Mouse (Mus musculus): Measurements from ENCODE around the gene Nckap5.

The Nckap5 gene

DNA sequence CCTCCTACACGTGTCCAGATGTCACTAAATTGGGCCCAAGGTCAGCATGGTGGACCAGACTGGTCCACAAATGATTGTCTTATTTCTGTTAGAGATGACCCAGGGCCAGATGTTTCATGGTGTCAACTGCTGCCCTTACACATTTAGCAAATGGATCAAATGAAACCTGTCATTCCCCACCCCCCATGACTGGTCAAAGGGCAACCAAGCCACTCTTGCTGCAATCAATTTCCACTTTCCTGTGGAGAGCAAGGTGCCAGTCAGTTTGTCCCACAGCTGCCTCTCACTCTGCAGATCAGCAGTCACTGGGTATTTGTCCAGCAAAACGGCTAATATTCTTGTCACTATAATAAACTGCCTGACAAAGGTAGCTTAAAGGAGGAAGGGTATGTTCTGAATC lies 463.9 kb downstream of the Nckap5 start:
- no peak for DNase-seq (ENCODE audit: low read depth, low spot score)

GRCm38 (mm10) chr1:126364556-126364955 lies 466.0 kb downstream of the Nckap5 start:
- DNase-seq (ENCODE audit: low read depth, low spot score): no peak

- DNase-seq (ENCODE audit: low read depth, low spot score): no peak
Measured at GRCm38 (mm10) chr1:126360531-126361220, 469.9 kb downstream of the Nckap5 start.

GRCm38 (mm10) chr1:126360111-126360510 lies 470.5 kb downstream of the Nckap5 start:
- no peak for DNase-seq (ENCODE audit: low read depth, low spot score)

DNA sequence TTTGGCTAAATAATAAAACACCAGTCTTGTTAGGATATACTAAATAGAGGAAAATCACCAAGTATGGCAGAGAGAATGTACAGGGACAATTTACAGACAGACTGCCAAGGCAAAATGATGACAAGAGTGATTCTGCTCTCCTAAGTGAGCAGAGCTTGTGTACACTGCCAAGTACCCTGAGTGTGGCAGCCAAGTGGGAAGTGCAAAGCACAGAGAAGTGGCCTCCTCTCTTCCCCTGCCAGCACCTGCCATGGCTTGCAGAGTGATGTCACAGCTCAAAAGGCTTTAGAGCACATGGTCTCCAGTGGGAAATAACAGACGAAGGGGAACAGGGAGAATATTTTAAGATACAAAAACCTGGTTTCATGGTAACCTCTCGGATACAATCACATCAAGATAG lies 488.8 kb downstream of the Nckap5 start:
- no peak for DNase-seq (ENCODE audit: low read depth, low spot score)

GRCm38 (mm10) chr1:126339250-126339649 lies 491.3 kb downstream of the Nckap5 start:
- DNase-seq (ENCODE audit: low read depth, low spot score): no peak

DNA sequence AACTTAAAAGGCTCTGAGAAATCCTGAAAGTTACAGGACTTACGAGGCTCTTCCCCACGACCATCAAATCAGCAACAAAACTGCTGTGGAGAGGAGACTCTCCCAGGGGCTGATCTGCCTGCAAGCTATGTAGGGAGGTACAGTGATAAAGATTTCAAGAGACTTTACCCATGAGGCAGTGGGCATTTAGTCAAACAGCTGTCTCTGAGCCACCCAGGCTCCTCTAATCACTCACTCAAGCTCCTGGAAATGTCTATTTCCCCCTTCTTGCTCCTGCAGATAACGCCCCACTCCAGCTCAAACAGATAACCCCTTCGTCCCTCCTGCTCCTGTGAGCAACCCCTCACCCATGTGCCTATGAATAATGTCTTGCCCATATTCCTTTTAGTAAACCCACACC lies 496.4 kb downstream of the Nckap5 start:
- DNase-seq (ENCODE audit: low read depth, low spot score): no peak

GRCm38 (mm10) chr1:126332026-126332425 lies 498.6 kb downstream of the Nckap5 start:
- DNase-seq (ENCODE audit: low read depth, low spot score): no peak

- no peak for DNase-seq (ENCODE audit: low read depth, low spot score)
Measured at GRCm38 (mm10) chr1:126320696-126321095, 509.9 kb downstream of the Nckap5 start.

- DNase-seq (ENCODE audit: low read depth, low spot score): no peak
Measured at GRCm38 (mm10) chr1:126317874-126318607, 512.6 kb downstream of the Nckap5 start.

- DNase-seq (ENCODE audit: low read depth, low spot score): no peak
Measured at GRCm38 (mm10) chr1:126317345-126317744, 513.3 kb downstream of the Nckap5 start.

DNA sequence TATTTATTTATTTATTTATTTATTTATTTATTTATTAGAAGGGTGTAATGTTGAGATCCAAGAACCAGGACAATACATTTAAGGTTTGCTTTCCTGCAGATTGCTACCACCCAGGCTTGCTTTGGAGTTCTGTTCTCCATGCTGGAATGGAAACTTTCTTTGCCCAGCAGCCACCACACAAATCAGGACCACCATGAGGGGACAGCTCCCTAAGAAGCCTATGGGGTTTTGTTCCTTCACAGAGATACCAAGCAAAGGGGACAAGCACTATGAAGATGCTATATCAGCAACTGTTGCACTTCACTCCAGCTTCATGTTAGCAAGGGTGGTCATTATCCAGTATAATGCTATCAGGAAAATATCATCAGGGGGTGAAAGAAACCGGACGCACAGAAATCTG lies 513.7 kb downstream of the Nckap5 start:
- no peak for DNase-seq (ENCODE audit: low read depth, low spot score)

DNA sequence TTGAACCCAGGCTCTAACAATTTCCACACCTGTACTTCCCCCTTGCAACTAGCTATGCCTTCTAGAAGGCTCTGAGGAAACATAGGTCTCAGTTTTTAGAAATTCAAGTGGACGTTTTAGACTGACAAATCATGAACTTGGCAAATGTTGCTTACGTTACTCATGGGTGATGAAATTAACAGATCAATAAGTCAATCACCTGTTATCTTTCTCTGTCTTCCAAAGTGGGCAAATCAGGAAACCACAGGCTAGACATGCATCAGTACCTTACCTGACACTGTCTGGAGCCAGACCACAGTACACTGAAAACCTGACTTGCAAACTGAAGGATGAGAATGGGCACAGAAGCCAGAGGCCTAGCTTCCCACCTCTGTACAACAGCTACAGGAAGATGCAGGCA lies 529.5 kb downstream of the Nckap5 start:
- no peak for DNase-seq (ENCODE audit: low read depth, low spot score)

GRCm38 (mm10) chr1:126264931-126265330 lies 565.7 kb downstream of the Nckap5 start:
- no peak for DNase-seq (ENCODE audit: low read depth, low spot score)

DNA sequence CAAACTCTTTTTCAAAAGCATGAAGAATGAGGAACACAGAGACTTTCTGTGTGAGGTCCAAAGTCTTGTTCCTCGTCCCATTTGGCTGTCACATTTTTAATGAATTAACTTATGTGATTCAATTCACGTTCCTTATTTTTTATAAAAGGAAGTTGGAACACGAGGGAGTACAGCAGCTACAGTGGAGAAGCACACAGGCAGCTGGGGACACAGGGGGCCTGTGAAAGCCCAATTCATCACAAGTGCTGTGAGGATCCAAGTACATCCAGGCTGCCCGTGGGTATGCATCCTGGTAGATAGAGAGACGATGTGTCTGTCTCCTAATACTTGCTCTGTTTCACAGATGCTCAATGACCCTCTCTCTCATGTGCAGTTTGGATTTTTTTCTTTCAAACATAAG lies 576.2 kb downstream of the Nckap5 start:
- DNase-seq (ENCODE audit: low read depth, low spot score): no peak

GRCm38 (mm10) chr1:126253934-126254333 lies 576.7 kb downstream of the Nckap5 start:
- no peak for DNase-seq (ENCODE audit: low read depth, low spot score)

DNA sequence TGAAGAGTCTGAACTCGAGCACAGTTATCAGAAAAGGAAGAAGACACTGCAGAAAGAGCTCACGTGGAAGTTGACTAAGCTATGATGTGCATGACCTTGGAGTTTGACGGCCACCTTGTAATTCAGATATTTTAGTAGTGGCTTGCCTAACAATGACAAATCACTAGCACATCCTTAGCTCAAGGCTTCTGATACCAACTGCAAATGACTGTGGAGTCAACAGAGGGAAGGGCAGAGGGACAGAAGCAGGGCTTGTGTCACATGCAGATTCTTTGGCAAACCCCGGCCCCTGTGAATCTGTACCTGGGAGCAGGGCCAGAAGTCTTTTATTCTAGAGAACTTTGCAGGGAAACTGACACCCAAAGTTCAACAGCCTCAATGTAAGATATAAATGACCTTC lies 597.4 kb downstream of the Nckap5 start:
- DNase-seq (ENCODE audit: low read depth, low spot score): no peak

DNA sequence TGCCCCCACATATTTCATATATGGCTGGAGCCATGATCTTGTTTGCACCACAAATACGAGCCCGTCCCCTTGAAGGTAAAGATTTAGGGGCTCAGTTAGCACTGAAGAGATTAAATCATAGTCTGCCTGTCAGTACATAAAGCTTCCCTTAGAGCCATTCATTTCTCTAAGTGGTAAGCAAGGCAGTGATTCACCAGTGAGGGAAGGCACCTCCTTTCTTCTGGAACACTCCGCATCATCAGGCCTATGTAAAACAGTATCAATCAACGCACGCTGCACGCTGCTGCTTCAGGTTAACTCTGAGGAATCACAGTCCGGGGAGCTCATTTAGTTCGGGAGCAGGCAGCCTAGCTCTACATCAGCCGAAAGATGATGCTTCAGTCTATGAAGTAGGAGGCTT lies 599.4 kb downstream of the Nckap5 start:
- DNase-seq (ENCODE audit: low read depth, low spot score): no peak

GRCm38 (mm10) chr1:126210212-126210611 lies 620.4 kb downstream of the Nckap5 start:
- DNase-seq (ENCODE audit: low read depth, low spot score): no peak

GRCm38 (mm10) chr1:126209743-126210142 lies 620.9 kb downstream of the Nckap5 start:
- no peak for DNase-seq (ENCODE audit: low read depth, low spot score)

DNA sequence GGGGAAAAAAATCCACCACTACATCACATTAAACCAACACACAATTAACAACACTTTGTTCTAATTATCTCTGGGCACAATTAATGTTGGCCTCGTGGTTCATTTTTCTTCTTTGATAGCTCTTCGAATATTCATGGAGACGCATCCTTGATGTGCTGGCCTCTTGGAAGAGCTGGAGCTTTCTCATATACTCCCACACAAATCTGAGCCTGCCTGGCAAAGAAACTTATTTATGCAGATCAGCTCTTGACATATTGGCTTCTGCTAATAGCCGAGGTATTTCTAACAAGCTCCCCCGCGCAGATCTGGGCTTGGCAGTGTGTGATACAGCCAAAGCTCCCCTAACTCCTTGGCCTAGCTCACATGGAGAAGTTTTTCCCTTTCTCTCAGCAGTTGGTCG lies 621.5 kb downstream of the Nckap5 start:
- no peak for DNase-seq (ENCODE audit: low read depth, low spot score)

GRCm38 (mm10) chr1:126196937-126197336 lies 633.7 kb downstream of the Nckap5 start:
- no peak for DNase-seq (ENCODE audit: low read depth, low spot score)

- DNase-seq (ENCODE audit: low read depth, low spot score): no peak
Measured at GRCm38 (mm10) chr1:126190353-126190752, 640.2 kb downstream of the Nckap5 start.

All from A20 (cell line).